Mouse (Mus musculus) liver, adult (tissue): Measurements from ENCODE around the gene Fuom.

Source experiments
- GATA4 ChIP-seq: IDR thresholded peaks from 2 replicates; pipeline ENCODE4 v1.6.1; 2014; ENCODE audit warnings: mild to moderate bottlenecking, low read length; ENCODE audit not compliant: insufficient replicate concordance

Gene Fuom

DNA sequence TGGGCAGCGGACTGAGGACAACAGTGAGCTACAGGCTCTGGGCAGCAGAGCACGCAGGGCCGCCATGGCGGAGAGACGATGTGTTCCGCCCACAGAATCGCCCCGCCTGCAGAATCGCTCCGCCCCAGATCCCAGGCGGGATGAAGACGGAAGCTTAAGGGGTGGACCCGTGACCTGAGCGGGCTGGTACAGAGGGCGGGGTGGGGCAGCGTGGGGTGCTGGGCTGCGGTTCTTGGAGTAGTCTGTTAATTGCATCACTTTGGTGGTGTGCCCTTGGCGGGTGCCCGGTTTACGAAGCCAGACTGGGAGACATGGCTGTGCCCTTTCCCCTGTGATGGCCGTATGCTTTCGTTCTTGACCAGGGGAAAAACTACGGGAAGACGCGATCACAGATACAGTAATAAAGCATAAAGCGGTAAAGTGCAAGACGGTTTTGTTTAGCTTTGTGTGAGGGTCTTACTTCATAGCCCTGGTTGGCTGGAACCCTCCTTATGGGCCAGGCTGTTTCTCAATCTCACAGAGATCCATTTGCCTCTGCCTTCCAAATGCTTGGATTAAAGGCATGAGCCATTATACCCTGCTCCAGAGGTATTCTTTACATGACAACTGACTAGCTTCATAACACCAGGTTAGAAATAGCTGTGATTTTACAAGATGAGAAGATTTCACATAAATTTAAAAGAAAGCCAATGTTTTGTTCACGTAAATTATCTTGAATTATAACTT, 14.3 kb upstream of the Fuom start, which contains the start of gene Echs1:
Gene Echs1, minus strand, starts transcription at position 148 of the 726 bp plus-strand sequence.
- TF ChIP-seq GATA4 = peak; percentile 10; the same call in 1 of the 2 replicates

DNA sequence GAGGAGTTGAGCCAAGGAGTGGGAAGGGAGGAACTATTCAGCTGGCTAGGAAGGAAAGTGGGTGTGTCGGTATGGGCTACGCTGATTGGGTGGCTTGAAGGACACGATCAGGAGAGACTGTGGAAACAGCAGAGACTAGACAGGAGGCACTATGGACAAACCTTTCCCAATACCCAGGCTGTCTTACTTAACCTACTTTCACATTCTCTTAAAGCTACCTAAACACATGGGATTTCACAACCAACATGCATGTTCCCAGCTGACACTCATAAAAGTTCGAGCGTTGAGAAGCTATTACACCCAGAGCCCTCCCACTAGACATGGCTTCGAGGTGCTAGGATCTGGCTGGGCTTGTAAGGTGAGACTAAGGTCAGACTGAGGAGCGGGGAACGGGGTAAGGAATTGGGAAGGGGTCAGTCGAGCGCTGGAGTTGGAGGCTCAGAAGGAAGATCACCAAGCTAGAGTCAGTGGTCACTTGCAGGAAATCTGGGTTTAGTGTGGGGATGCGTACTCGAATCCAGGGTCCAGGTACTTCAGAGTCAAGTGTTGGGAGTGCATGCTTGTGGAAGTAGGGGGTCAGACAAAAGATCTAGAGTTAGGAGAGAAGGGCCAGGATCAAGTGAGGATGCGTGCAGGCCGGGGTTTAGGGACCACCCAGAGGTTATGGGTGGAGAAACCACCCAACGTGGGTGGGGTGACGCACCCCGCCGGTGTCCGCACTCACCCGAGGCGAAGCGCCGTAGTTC, 13.5 kb upstream of the Fuom start, which contains the start of gene Paox:
Gene Paox, plus strand, starts transcription at position 217 of the 746 bp plus-strand sequence.
- TF ChIP-seq GATA4 = no peak

DNA sequence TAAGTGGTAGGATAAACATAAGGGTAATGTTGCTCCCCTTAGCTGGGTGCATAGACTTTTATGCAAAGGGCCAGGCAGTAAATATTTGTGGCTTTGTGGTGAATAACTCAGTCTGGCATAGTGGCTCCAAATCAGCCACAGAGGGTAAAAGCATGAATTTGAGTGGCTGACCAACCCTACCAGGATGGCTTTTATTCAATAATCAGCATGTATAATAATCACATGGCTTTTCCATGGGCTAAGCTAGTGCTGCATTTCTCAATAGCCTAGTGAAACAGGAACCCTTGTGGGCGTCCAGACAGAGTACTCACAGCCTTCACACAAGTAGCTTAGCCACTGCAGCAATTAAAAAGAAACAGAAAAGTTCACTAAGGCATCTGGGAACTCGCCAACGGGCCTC, 9.7 kb upstream of the Fuom start:
- no peak for TF ChIP-seq GATA4

DNA sequence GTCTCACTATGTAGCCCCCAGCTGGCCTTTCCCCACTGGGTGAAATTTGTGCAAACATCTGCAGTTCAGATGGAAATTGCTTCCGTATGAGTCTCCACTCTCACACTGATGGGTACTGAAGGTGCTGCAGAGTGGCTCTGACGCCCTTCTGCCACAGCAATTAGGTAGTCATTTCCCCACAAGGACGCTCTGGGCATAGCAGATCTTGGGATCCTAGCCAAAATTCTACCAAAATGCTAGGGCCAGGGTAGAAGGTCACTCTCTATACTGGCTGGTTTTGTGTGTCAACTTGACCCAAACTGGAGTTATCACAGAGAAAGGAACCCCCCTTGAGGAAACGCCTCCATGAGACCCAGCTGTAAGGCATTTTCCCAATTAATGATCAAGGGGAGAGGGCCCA, 1.8 kb upstream of the Fuom start:
- no peak for TF ChIP-seq GATA4

DNA sequence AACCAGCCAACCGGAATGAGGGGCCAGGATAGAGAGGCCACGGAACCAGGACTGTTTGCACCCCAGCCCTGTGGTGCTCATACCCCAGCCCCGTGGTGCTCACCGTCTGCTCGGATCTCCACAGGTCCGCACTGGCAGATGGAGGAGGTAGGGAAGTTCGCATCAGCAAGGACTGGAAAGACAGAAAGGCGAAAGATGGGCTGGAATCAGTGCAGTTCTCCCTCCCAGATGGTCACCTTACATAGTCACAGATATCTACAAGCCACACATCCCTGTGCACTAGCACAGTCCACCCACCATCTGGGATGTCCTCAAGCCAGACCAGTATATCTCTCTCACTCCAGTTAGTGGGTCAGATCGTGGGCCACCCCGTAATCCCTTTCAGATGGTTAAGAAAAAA, 743 bp downstream of the Fuom start:
- no peak for TF ChIP-seq GATA4

DNA sequence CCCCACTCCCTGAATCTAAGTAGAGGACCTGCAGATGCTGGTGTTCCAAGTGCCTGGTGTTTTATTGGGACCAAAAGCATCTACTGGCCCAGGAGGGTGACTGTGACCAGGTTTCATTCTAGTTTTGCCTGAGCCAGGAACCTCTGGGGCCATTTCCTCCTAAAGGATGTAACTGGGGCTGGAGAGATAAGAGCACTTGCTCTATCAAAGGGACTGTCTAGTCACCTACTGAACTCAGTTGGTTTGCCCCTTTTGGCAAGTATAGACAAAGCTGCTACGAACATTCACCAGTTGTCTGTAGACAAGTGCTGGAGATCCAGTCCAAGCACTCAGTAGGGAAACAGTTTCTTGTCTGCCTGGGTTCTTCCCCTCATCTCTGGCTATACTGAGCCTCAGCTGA, 3.8 kb downstream of the Fuom start:
- TF ChIP-seq GATA4 = no peak

DNA sequence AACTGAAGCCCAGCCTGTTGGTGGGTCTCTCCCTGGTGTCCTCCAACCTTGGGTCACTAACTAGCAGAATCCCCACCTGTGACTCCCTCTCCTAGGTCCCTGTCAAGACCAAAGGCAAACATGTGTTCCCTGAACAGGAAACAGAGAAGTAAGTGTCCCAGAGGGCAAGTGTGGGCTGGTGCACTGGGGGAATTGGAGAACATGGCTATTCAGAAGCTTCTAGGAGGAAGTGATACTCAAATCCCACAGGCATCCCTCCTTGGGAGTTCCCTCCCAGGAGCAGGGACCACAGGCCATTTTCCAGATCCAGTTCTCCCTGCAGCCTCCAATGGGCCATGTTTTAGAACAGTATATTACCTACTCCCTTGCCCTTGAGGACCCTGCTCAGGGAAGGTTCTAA, 6.2 kb downstream of the Fuom start:
- no peak for TF ChIP-seq GATA4

DNA sequence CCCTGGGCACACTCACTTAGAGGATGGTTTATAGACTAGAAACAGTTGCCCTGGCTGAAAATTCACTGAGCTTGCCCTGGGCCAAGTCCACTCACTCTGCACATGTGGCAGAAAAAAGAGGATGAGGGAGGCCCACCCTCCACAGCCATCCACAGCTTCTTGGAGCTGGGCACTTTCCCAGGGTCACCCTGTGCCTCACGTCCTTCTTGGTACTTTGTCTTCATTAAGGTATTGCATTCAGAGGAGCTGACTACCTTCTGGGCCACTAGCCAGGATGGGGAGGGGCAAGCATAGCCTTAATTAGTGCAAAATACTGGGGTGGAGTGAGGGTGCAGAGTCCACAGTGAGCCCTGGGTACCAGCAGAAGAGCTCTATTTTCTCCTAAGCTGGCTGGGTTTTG, 6.7 kb downstream of the Fuom start:
- TF ChIP-seq GATA4 = no peak

DNA sequence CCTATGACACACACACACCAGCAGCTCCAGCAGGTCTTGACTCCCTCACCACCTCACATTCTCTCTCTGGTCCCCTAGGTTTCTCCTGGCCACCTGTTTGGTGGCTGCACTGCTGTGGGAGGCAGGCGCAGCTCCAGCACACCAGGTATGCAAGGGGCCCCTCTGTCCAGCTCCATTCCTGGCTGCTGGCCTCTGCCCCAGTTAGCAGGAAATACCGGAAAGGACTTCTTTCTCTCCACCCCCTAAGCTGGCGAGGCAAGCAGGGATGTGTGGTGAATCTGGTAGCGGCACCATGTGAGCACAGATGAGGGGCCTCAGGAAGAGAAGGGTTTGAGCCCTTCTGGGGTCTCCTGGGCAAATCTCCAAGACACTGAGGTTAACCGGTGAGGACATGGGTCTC, 7.3 kb downstream of the Fuom start:
- TF ChIP-seq GATA4 = no peak

DNA sequence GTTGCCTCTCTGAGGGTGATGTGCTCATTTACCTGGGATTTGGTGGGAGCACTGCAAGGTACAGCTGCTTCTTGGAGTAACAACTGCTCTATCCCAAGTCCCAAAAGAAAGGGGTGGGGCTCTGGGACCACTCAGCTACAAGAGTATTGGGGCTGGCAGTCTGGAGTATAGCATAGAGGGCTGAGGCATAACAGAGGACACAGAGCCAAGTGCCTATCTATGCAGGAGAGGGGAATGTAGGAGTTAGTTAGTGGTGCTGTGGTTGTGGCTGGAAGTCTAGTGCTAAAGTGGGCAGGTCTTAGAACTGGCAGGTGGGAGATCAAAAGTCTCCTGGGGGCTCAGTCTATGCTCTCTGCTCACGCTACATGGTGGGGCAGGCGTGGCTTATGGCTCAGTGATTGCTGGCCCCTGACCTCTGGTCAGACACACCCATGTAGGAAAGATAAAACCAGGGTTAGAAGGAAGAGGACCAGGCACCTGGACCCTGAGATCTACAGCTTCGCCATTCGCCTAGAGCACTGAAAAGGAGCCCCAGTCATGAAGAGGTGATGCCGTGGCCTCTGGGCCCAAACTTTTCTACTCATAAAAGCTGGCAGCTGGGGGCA, 9.2 kb downstream of the Fuom start, which contains the start of gene Prap1:
Gene Prap1, plus strand, starts transcription at position 472 of the 605 bp plus-strand sequence.
- TF ChIP-seq GATA4 = no peak

DNA sequence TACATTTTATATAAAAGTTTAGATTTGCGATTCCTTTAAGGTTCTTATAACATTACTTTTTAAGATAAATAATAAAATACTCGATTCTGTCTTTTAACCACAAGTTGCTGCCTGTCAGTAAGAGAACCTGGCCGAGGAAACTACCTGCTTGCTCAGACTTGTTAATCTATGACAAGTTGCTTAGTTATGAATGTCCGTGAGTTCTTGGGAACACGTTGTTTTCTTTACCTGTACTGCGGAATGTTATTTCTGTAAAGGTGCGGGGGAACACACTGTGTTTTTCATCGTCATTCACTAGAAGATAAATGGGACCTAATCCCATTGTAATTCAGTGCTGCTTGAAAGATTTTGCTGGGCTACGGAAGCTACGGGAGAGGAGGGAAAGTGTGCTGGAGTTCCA, 11.6 kb downstream of the Fuom start:
- no peak for TF ChIP-seq GATA4

DNA sequence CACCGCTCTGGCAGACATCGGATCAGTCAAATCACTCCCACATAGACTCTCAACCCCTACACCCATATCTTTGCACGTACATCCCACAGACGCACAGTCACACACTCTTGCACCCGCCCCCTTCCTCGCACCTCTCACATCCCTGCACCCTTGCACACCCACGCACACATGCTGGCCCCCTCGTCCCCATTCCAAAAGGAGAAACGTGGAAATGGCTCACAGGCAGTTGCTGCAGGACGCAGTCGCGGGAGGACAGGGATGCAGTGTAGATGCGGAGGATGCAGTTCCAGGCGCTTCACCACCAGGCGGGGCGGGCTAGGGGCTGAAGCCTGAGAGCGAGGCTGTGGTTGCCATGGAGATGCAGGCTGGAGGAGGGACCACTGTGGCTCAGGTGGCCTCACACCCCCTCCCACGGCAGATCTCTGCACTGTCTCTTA, 20.0 kb downstream of the Fuom start, which contains the start of gene Caly:
Gene Caly, minus strand, starts transcription at position 307 of the 437 bp plus-strand sequence.
- no peak for TF ChIP-seq GATA4

DNA sequence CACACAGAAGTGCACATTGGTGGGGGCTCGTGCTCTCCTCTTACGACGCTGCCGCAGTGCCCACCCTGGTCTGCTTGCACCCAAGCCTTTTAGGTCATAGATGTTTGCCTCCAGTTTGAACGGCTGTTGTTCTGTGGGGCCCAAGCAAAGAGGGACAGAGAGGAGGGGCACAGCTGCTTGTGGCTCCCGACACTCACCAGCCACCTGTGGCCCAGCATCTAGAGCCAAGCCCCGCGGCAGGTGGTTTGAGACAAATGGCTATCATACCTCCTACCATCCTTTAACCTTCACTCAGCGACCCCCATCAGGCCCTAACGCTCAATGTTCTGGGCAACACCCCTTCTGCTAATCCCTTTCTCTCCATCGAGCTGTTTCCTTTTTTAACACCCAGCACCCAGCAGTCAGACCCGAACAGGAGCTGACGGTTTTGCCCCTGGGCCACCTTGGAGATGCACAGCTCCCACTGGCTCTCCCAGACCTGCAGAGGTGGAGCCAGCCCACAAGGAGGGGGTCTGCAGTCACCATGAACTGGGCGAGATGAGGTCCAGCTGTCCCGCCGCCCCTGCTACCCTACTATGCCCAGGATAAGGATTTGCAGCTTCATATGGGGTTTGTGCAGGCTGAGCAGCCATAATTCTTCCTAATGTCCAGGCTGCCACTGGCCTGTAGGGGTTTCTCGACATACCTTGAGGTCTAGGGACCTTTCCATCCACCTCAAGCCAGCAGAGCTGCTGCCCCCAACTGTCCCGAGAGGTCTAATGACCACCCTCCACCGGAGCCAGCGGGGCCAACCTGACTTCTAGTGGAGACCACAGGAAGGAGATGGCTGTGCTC, 20.6 kb downstream of the Fuom start:
- TF ChIP-seq GATA4 = no peak

DNA sequence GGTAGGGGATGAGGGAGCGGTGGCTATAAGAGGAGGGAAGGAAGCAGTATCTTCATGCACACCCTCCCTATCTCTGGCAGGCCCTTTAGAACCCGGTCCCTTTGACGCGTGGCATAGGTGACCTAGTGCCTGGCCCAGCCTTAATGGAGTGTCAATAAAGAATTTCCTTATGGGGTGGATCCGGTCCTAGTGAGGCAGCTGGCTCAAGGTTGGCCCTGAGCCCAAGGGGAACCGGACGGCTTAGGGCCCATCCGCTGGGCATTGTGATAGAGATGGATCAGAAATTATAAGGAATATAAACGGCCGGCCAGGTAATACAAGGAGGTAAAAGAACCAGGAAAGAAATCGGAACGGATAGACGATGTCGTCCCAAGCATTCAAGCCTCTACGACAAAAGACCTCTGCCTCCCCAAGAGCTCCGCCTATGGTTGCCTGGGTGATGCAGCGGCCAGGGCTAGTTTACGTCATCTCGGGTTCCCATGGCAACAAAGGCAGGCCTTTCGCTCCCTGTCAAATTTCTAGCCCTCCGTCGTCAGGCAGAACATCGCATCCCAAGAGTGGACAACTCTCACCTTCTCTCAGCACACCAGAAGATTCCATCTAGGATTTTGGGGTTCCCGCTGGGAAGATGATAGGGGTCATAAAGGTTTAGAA, 21.6 kb downstream of the Fuom start:
- no peak for TF ChIP-seq GATA4
